Mouse (Mus musculus) monocyte, adult 2 months (primary cell): ENCODE measurements around the gene Ccdc28b.

Experiments used
- DNase-seq, 2 experiments: peaks; one replicate each; pipeline ENCODE4 v3.0.0; 2022; ENCODE audit warnings: low spot score in 2 of 2, low read depth in 1 of 2

The Ccdc28b gene

DNA sequence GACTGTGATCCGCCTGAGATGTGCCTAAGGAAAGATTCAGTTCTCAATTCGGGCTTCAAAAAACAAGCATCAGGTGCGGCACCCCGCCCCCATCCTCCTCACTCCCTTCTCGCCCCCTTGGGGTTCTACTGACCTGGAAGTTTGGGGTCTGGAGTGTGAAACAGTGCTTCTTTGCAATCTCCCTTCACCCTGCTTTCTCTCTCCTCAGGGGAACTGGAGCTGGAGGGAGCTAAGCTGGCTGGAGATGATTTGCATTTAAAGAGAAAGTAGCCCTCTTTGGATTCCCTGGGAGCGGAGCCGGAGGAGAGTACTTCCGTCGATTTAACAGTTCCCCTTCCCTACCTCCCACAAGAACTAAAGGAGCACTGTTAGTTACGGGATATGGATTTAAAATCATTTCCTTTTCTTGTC lies at the start of gene Ccdc28b:
Gene Ccdc28b (minus strand): TSS at position 267 of the 411 bp plus-strand sequence.
- peak in 1 of 2 experiments; percentile 12 for DNase-seq

DNA sequence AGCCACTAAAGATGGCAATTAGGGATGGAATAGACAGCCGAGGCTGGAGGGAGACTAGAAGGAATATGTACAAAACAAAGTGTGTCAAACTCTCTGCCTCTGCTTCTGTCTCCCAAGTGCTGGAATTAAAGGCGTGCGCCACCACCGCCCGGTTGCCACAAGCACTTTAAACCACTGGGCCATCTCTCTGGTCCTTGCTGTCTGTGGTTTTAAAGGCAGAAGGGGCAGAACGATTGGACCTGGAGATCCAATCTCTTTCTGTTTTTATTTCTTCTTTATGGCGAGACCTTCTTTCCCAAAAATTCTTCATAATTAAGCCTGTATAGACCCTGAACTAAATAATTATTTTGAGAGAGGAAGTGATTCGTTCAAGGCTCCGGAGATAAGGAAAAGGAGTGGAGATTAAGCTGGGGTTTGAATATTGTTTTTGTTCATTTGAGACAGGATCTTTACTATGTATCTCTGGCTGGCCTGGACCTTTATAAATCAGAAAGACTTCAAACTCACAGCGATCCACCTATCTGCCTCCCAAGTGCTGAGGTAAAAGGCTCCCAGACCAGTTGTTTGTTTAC lies 49.2 kb upstream of the Ccdc28b start:
- no peak for DNase-seq

DNA sequence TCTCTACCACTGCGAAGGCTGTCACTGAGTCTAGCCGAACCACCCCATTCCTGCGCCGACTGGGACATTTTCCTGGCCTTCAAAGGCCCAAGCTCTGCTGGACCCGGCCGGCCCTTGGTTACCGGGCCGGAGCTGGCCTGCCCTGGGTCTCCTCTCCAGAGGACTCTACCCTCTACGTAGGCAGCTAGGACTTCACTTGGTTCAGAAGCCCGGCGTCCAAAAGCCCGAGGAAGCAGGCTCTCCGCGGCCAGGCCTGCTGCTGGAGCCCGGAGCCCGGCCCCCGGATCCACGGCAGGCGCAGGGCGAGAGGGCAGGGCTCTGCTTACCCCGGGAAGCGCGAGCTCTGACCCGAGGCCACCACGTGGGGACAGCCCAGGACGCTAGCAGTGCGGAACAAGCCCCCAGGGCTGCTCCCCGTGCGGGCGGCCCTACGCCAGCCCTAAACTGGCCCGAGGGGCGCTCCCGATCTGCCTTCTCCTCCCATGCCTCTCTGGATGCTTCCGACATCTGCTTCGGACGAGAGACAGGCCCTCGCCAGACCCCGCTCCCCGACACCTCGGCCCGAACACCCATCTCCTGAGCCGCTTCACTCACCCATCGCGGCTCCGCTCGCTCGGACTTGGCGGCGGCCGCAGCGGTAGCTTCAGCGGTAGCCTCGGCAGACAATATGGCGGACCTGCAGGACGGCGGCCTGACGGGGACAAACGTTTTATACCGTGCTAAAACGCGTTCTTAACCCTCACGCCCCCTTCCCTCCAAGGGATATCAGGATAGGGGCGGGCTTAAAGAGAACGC lies 48.5 kb upstream of the Ccdc28b start, which contains the start of gene Kpna6:
Gene Kpna6 (minus strand): TSS at position 685 of the 795 bp plus-strand sequence.
- DNase-seq = peak; percentile 41 to 70

DNA sequence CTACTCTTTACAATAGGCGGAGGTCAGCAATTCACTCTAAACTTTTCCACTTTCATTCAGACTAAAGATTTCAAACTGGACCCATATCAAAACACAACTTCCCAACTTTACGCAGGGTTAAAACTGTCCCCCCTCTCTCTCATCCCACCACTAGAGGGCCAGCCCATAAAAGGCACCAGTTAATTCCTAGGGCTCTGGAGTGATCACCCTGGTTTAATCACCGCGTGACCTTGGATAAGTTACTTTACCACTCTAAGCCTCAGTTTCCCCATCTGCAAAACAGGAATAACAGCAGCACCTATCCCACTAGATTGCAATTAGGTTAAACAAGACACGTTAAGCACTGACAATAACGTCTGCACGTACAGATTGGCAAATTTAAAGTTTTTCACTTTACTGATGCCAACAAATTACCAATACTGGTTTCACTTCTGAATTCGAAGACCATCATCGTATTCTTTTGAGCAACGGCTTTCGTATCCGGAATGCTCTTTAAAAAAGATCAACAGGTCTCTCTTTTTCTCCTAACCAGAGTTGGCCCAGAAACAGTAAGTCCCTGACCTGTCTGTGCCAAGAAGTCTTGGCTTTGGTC lies 47.8 kb upstream of the Ccdc28b start:
- peak; percentile 14 to 29 for DNase-seq

DNA sequence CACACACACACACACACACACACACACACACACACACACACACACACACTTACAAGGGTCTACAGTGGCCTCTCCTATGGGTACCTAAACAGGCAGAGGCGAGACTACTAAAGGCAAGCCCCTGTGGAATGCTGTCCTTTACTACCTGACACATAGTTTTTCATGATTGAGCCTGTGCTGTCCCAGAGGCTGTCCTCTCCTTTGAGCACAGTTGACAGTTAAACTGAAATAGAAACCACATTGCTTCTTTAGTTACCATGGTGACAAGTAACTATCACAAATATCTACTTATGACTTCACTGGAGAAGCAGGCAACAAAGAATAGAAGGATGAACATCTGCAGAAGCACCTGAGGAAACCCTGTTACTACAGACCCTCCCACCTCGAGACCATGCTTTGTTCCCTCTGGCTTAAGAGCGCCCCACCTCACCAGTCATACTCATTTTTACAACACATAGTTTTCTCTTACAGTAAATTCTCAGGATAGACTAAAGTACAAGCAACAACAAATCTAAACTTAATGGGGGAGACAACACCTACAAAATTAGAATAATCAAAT lies 38.6 kb upstream of the Ccdc28b start:
- DNase-seq = no peak

DNA sequence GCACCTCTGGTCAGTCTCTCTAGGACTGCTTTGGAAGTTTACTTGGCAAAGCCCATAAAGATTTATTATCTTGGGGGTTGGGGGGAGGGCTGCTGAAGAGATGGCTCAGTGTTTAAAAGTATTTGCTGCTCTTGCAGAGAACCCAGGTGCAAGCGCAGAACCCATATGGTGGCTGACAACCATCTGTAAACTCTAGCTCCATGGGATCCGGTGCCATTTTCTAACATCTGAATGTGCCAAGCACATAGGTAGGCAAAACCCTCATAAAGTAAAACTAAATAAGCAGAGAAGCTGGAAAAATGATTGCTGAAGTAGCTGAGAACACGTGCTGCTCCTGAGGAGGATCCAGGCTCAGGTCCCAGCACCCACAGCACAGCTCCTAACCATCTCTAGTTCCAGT lies 37.8 kb upstream of the Ccdc28b start:
- no peak for DNase-seq

DNA sequence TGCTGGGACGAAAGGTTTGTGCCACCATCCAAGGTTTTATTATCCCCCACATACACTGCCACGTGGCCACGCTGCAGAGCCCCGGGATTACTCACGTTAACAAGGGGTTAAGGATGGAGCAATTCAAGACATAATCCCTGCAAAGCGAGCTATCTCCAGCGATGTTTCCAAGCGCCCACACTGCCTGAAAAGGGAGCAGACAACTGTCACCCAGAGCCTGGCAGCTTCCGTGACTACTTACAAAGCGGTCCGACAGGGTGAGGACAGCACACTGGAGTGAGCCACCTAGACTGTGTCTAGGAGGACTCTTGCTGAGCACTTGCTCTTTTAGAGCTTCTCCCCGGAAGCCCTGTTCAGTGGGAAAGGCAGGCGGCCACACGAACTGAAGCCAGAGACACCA lies 31.0 kb upstream of the Ccdc28b start:
- no peak for DNase-seq

DNA sequence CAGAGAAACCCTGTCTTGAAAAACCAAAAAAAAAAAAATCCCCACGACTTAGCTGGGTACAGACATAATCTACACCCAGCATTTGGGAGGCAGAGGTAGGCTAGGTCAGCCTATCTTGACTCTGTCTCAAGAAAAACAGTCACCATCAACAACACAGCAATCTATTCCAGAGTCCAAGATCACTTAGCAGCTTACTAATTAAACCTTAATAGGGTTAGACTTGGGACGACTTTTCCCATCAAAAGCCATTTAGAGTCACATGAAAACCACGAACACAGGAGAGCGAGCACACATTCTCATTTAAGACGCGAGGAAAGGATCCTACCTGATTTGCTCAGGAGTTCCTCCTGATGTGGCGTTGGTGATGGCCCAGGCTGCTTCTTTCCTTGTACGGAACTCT lies 26.6 kb upstream of the Ccdc28b start:
- no peak for DNase-seq

DNA sequence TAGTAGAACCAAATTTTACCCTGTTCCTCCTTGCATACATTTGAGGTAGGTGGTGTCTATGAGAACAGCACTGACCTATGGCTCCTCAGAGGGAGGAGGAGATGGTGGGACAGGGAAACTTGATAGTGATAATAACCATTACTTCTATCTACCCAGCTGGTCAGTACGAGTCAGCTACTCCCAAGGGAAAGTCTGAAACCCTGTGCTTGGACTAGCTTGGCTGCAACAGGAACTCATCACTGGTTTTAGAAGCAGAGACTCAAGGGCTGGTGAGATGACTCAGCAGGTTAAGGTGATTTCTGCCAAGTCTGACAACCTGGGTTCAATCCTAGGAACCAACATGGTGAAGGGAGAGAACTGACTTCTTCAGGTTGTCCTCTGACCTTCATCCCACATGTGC lies 24.9 kb upstream of the Ccdc28b start:
- no peak for DNase-seq

DNA sequence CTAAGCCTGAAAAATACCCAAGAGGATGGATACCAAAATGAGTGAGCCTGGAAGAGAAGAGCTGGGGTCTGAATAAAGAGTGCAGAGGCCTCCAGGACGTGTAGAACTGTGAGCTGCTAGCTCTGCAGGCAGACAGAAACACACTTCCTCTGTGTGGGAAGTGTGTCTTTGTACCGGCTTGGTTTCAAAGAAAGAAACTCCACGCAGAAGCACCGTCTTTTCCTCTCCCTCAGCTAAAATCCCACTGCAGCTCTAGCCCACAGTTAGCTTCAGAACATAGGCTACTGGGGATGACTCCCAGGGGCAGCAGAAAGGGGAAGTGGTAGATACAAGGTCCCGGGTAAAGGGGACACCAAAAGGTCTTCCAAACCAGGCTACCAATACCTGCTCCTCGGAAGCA lies 21.5 kb upstream of the Ccdc28b start:
- no peak for DNase-seq

DNA sequence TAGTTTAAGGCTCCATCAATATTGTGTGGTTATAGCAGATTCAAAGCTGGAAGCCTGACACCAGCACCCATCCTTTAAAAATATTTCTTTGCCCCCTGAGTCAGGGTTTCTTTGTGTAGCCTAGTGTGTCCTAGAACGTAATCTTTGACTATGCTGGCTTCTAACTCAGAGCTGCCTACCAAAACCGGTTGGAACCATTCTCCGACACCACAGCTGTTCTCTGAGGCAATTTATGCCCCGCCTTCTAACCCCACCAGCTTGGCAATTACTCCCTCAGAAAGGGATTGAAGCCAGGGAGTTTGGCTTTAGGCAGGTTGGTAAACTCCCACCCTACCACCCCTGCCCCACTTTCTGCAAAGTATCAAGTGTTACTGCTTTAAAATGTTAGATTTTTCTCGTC lies 18.0 kb upstream of the Ccdc28b start:
- no peak for DNase-seq

DNA sequence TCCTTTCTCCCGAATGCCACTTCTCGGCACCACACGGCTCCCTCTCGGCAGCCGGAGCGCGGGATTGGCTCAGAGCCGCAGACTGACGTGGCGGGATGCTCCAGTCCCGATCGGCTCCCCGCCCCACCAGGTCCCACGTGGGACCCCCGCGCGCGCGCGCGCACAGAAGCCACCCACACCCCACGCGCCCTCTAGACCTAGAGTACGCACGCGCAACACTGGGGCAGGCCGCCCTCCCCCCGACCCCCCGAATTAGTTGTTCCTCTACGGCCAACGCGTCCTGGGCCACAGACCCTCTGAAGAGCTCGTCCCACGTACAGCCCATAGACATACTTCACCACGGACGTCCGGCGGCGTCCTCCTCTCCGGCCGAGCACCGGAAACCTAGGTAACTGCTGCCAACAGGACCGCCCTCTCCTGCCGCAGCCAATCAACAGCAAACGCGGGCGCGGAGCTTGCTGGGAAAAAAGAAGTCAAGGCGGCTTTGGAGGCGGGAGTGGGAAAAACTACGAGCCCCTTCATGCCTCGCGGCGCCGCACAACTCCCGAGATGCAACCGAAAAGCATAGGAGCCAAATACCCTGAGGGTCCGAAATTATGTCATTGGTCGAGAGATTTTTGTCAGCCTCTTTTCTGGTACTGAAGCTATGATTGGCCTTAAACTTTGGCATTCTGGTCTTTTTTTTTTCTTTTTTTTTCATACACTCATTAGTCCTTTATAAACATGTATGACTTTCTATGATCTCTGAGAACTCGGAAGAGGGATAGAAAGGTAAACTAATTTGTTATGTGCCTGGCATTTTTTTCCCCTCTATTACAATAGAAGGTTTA lies 17.1 kb upstream of the Ccdc28b start, which contains the start of gene Txlna:
Gene Txlna (minus strand): TSS at position 428 of the 830 bp plus-strand sequence.
- DNase-seq = peak; percentile 88 to 90

DNA sequence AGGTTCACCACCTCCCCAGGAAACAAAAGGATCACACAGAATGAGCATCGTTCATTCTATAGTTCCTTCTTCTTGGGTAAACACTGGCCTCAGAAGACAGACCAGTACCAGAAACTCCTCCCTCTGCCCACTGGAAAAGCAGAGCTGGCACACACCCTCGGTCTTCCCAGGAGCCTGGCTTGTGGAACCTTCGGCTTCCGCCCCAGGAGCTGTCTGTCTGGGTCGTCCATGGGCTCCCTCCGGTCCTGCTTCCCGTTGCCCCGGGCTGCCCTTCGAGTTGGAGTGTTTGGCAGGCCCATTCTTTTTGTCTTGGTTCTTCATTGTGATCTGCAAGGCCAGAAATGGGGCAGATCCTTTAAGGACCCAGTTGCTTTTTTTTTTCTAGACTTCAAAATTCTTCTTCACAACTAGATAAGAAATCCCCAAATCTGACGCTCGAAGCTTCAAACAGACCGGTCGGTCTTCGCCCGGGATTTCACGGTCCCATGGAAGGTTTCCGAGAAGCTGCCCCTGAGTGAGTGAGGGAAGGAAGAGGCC lies 16.4 kb upstream of the Ccdc28b start:
- no peak for DNase-seq

DNA sequence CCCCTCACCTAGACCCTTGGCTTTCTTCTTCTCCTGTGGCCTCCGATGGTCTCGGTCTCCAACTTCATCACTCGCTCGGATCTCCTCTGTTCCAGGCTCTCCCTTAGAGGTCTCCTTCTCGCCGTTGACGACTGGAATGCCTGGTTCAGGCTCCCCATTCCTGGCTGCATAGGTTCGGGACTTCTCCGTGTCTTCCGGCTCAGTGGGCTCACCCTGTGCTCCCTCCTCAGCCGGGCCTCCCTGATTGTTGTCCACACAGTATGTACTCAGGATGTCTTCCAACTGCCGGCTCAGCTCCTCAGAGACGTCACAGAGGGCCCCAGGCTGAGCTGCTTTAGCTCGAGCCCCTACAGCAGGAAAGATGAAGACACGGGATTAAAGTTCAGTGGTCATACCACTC lies 15.5 kb upstream of the Ccdc28b start:
- DNase-seq = no peak

DNA sequence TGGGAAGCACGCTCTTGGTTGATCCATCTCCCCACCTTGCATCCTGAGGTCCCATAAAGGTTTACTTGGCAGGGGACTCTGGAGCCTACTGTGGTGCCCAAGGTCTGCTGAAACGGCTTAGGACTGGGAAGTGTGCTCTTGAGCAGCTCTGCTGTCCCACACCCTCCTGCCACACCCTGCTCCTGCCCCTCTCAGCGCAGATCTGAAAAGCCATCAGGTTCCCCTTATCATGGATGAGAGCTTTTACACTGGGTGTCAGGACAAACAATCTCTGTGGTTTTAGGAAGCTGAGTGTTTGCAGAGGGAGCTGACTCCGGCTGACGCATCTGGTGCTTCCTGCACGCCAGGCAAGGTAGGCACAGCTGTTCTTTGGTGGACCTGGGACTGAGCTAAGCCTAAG lies 10.1 kb upstream of the Ccdc28b start:
- DNase-seq = no peak

DNA sequence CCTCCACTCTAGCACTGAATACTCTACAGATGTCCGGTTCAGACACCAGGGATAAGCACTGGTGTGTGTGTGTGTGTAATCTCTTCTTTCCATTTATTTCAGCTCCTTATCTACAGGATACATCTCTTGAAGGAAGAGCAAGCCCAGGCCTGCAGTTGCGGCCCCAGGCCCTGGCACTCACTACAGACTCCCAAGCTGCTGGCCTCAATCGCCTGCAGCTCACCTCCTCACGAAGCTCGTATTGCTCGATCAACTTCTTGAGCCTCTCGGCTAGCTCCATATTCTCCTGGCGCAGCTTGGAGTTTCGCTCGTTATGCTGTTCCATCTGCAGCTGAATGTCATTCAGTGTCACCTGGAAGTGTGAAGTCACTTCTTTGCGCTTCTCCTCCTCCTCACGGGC lies 8.1 kb upstream of the Ccdc28b start:
- no peak for DNase-seq

DNA sequence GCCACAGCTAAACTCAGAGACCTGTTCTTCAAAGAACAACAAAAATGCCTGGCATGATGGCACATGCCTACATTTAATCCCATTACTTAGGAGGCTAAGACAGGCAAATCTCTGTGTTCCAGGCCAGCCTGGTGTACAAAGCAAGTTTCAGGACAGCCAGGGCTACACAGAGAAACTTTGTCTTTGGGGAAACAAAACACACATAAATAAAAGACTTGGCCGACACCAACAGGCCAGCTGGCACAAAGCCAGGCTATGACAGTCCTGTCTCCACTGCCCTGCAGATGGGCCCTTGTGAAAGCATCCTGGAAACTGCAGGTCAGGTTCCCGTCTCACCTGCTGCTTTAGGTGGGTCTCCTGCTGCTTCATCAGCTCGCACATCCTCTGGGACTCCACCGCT lies 7.2 kb upstream of the Ccdc28b start:
- no peak for DNase-seq

DNA sequence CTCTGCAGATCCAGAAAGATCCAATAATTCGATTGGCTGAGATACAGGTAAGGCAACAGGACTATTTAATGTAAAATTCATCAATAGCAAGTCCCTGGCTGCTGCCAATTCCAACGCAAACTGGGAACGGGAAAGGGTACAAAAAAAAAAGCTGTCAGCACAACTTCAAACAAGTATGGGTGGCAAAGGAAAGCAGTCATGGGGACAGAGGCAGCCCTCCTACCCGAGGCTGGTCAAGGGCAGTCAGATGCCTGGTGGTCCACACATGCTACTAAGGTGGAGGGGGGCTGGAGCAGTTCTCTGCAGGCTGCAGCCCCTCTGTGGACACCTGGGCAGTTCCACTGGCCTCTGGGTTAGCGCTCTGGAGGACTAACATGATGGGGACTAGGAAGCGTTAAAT lies 2.3 kb upstream of the Ccdc28b start:
- no peak for DNase-seq

DNA sequence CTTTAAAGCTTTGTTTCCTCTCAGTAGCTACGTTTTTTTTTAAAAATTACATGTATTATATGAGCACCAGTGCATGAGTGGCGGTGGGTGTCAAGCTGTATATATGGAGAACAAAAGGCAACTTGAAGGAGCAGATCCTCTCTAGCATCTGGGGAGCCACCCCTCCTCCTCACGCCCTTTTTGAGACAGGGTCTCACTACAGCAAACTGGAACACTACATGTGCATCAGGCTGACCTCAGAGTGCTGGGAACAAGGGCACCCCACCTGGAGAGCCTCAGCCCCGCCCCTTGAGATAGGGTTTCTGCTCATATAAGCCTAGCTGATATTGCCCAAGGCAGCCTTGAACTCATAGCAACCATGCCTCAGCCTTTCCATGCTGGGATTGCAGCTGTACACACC lies 1.7 kb upstream of the Ccdc28b start:
- DNase-seq = no peak

DNA sequence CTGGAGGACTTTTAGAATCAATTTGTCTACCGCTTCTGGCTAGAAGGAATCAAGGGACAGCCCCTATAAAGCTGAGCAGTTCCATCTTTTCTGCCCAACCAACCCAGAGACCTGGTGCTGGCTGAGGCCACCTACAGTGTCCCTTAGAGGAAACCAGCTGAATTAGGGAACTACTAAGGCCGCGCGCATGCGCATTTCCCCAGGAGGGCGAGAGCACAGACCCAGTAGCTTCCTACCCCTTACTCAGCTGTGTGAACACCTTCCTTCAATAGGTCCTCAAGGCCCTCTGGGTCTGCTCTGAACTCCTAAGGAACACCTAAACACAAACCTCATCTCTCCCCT lies 1.3 kb upstream of the Ccdc28b start:
- DNase-seq = peak; percentile 53 to 69
